Mouse (Mus musculus): ENCODE measurements at regions not wholly inside any gene's neighbourhood (a gene's known extent, or its start where the extent isn't known, plus 50 kb on each side); places are given as distances from the start of the nearest gene placed in this dataset.

- no peak for ATAC-seq (ENCODE audit: low FRiP score)
- 81% methylated on average over 4 of the region's 4 CpGs for WGBS
- no peak overlapping the region for H3K4me3 ChIP-seq (ENCODE audit: low read depth, low read length)
- no peaks in the 10 kb centered on the region for H3K36me3 ChIP-seq (ENCODE audit: control insufficient read depth, insufficient read depth, low read length)
- no peaks in the 10 kb centered on the region for H3K9me3 ChIP-seq (ENCODE audit: control insufficient read depth, low read length)
- H3K27me3 ChIP-seq (ENCODE audit: control insufficient read depth, insufficient read depth, low read length): no peaks in the 10 kb centered on the region
- no peaks in the 10 kb centered on the region for H3K4me1 ChIP-seq (replicated peaks; ENCODE audit: control insufficient read depth, insufficient read depth, low read length)
- H3K4me2 ChIP-seq (replicated peaks; ENCODE audit: low read depth, low read length): no peak overlapping the region
- no peak overlapping the region for H3K27ac ChIP-seq (ENCODE audit: low read depth, low read length)
- no peak for DNase-seq (ENCODE audit: low spot score)
- H3K9ac ChIP-seq (ENCODE audit: low read depth, low read length): no peak overlapping the region
These were observed 159.5 kb upstream of the Smarca2 start for GRCm38 (mm10) chr19:26445309-26445708.

- Histone ChIP-seq H3K36me3 (ENCODE audit: control insufficient read depth, insufficient read depth, low read length) (no peaks in the 10 kb centered on the region), H3K27me3 (ENCODE audit: control insufficient read depth, insufficient read depth, low read length) (no peaks in the 10 kb centered on the region), H3K4me2 (replicated peaks; ENCODE audit: low read depth, low read length) (no peak overlapping the region), H3K9ac (ENCODE audit: low read depth, low read length) (no peak overlapping the region), H3K9me3 (ENCODE audit: control insufficient read depth, low read length) (no peaks in the 10 kb centered on the region), H3K27ac (ENCODE audit: low read depth, low read length) (no peak overlapping the region), H3K4me3 (ENCODE audit: low read depth, low read length) (no peak overlapping the region), H3K4me1 (replicated peaks; ENCODE audit: control insufficient read depth, insufficient read depth, low read length) (no peaks in the 10 kb centered on the region)
- 90% methylated on average over 7 of the region's 7 CpGs for WGBS
- no peak for DNase-seq (ENCODE audit: low spot score)
- no peak for ATAC-seq (ENCODE audit: low FRiP score)
These were observed 157.3 kb upstream of the Smarca2 start for GRCm38 (mm10) chr19:26447427-26448023.

- DNase-seq (ENCODE audit: low spot score): no peak
- no peaks in the 10 kb centered on the region for H3K9me3 ChIP-seq (ENCODE audit: control insufficient read depth, low read length)
These were observed 143.1 kb upstream of the Smarca2 start for GRCm38 (mm10) chr19:26461712-26462111.

GRCm38 (mm10) chr19:26465228-26465627, 139.6 kb upstream of the Smarca2 start:
- no peak for ATAC-seq (ENCODE audit: low FRiP score)
- Histone ChIP-seq H3K4me1 (replicated peaks; ENCODE audit: control insufficient read depth, insufficient read depth, low read length) (no peaks in the 10 kb centered on the region), H3K4me3 (ENCODE audit: low read depth, low read length) (no peak overlapping the region), H3K27ac (ENCODE audit: low read depth, low read length) (no peak overlapping the region), H3K27me3 (ENCODE audit: control insufficient read depth, insufficient read depth, low read length) (no peaks in the 10 kb centered on the region), H3K4me2 (replicated peaks; ENCODE audit: low read depth, low read length) (no peak overlapping the region), H3K9me3 (ENCODE audit: control insufficient read depth, low read length) (no peaks in the 10 kb centered on the region), H3K36me3 (ENCODE audit: control insufficient read depth, insufficient read depth, low read length) (no peaks in the 10 kb centered on the region), H3K9ac (ENCODE audit: low read depth, low read length) (no peak overlapping the region)
- 51% methylated on average over 2 of the region's 2 CpGs for WGBS
- peak; percentile 60 for DNase-seq (ENCODE audit: low spot score)

More at GRCm38 (mm10) chr19:26461712-26462111, 143.1 kb upstream of the Smarca2 start:
- H3K36me3 ChIP-seq (ENCODE audit: control insufficient read depth, insufficient read depth, low read length): no peaks in the 10 kb centered on the region
- no peak for ATAC-seq (ENCODE audit: low FRiP score)
- H3K9ac ChIP-seq (ENCODE audit: low read depth, low read length): no peak overlapping the region
- no peak overlapping the region for H3K27ac ChIP-seq (ENCODE audit: low read depth, low read length)
- no peaks in the 10 kb centered on the region for H3K4me1 ChIP-seq (replicated peaks; ENCODE audit: control insufficient read depth, insufficient read depth, low read length)
- no peaks in the 10 kb centered on the region for H3K27me3 ChIP-seq (ENCODE audit: control insufficient read depth, insufficient read depth, low read length)
- WGBS: 58% methylated on average over 4 of the region's 4 CpGs
- no peak overlapping the region for H3K4me2 ChIP-seq (replicated peaks; ENCODE audit: low read depth, low read length)
- no peak overlapping the region for H3K4me3 ChIP-seq (ENCODE audit: low read depth, low read length)

GRCm38 (mm10) chr19:26466244-26466643, 138.6 kb upstream of the Smarca2 start:
- Histone ChIP-seq H3K36me3 (ENCODE audit: control insufficient read depth, insufficient read depth, low read length) (no peaks in the 10 kb centered on the region), H3K27me3 (ENCODE audit: control insufficient read depth, insufficient read depth, low read length) (no peaks in the 10 kb centered on the region), H3K4me3 (ENCODE audit: low read depth, low read length) (no peak overlapping the region), H3K9me3 (ENCODE audit: control insufficient read depth, low read length) (no peaks in the 10 kb centered on the region), H3K4me2 (replicated peaks; ENCODE audit: low read depth, low read length) (no peak overlapping the region), H3K27ac (ENCODE audit: low read depth, low read length) (no peak overlapping the region), H3K9ac (ENCODE audit: low read depth, low read length) (no peak overlapping the region), H3K4me1 (replicated peaks; ENCODE audit: control insufficient read depth, insufficient read depth, low read length) (no peaks in the 10 kb centered on the region)
- 91% methylated on average over 4 of the region's 4 CpGs for WGBS
- no peak for ATAC-seq (ENCODE audit: low FRiP score)
- no peak for DNase-seq (ENCODE audit: low spot score)

- Histone ChIP-seq H3K4me2 (replicated peaks; ENCODE audit: low read depth, low read length) (no peak overlapping the region), H3K27me3 (ENCODE audit: control insufficient read depth, insufficient read depth, low read length) (no peaks in the 10 kb centered on the region), H3K9me3 (ENCODE audit: control insufficient read depth, low read length) (no peaks in the 10 kb centered on the region), H3K27ac (ENCODE audit: low read depth, low read length) (no peak overlapping the region), H3K9ac (ENCODE audit: low read depth, low read length) (no peak overlapping the region), H3K4me3 (ENCODE audit: low read depth, low read length) (no peak overlapping the region), H3K36me3 (ENCODE audit: control insufficient read depth, insufficient read depth, low read length) (no peaks in the 10 kb centered on the region), H3K4me1 (replicated peaks; ENCODE audit: control insufficient read depth, insufficient read depth, low read length) (no peaks in the 10 kb centered on the region)
- DNase-seq (ENCODE audit: low spot score) (no peak), ATAC-seq (ENCODE audit: low FRiP score) (no peak)
- 56% methylated on average over 5 of the region's 5 CpGs for WGBS
These were observed 137.6 kb upstream of the Smarca2 start for GRCm38 (mm10) chr19:26467179-26467651.

GRCm38 (mm10) chr19:26472659-26473058, 132.2 kb upstream of the Smarca2 start:
- Histone ChIP-seq H3K9me3 (ENCODE audit: control insufficient read depth, low read length) (no peaks in the 10 kb centered on the region), H3K4me1 (replicated peaks; ENCODE audit: control insufficient read depth, insufficient read depth, low read length) (no peaks in the 10 kb centered on the region), H3K4me3 (ENCODE audit: low read depth, low read length) (no peak overlapping the region), H3K36me3 (ENCODE audit: control insufficient read depth, insufficient read depth, low read length) (no peaks in the 10 kb centered on the region), H3K9ac (ENCODE audit: low read depth, low read length) (no peak overlapping the region), H3K4me2 (replicated peaks; ENCODE audit: low read depth, low read length) (no peak overlapping the region), H3K27me3 (ENCODE audit: control insufficient read depth, insufficient read depth, low read length) (no peaks in the 10 kb centered on the region), H3K27ac (ENCODE audit: low read depth, low read length) (no peak overlapping the region)
- ATAC-seq (ENCODE audit: low FRiP score) (no peak), DNase-seq (ENCODE audit: low spot score) (no peak)
- WGBS: 94% methylated on average over 1 of the region's 1 CpGs

GRCm38 (mm10) chr19:26473211-26473610, 131.6 kb upstream of the Smarca2 start:
- Histone ChIP-seq H3K4me1 (replicated peaks; ENCODE audit: control insufficient read depth, insufficient read depth, low read length) (0 out of 2 replicates have a peak, but pooled peaks cover 2% of the 10 kb centered on the region), H3K4me3 (ENCODE audit: low read depth, low read length) (no peak overlapping the region), H3K36me3 (ENCODE audit: control insufficient read depth, insufficient read depth, low read length) (no peaks in the 10 kb centered on the region), H3K27ac (ENCODE audit: low read depth, low read length) (no peak overlapping the region), H3K4me2 (replicated peaks; ENCODE audit: low read depth, low read length) (no peak overlapping the region), H3K27me3 (ENCODE audit: control insufficient read depth, insufficient read depth, low read length) (no peaks in the 10 kb centered on the region), H3K9ac (ENCODE audit: low read depth, low read length) (no peak overlapping the region), H3K9me3 (ENCODE audit: control insufficient read depth, low read length) (no peaks in the 10 kb centered on the region)
- 89% methylated on average over 3 of the region's 3 CpGs for WGBS
- ATAC-seq (ENCODE audit: low FRiP score) (no peak), DNase-seq (ENCODE audit: low spot score) (no peak)

- 72% methylated on average over 2 of the region's 2 CpGs for WGBS
- H3K4me3 ChIP-seq (ENCODE audit: low read depth, low read length): no peak overlapping the region
- no peak for DNase-seq (ENCODE audit: low spot score)
These were observed 129.7 kb upstream of the Smarca2 start for GRCm38 (mm10) chr19:26475197-26475596.

More at GRCm38 (mm10) chr19:26475197-26475596, 129.7 kb upstream of the Smarca2 start:
- no peaks in the 10 kb centered on the region for H3K27me3 ChIP-seq (ENCODE audit: control insufficient read depth, insufficient read depth, low read length)
- no peak overlapping the region for H3K4me2 ChIP-seq (replicated peaks; ENCODE audit: low read depth, low read length)
- H3K9ac ChIP-seq (ENCODE audit: low read depth, low read length): no peak overlapping the region
- H3K27ac ChIP-seq (ENCODE audit: low read depth, low read length): no peak overlapping the region
- ATAC-seq (ENCODE audit: low FRiP score): no peak
- no peaks in the 10 kb centered on the region for H3K36me3 ChIP-seq (ENCODE audit: control insufficient read depth, insufficient read depth, low read length)
- 0 out of 2 replicates have a peak, but pooled peaks cover 2% of the 10 kb centered on the region for H3K4me1 ChIP-seq (replicated peaks; ENCODE audit: control insufficient read depth, insufficient read depth, low read length)
- H3K9me3 ChIP-seq (ENCODE audit: control insufficient read depth, low read length): no peaks in the 10 kb centered on the region
